Mouse (Mus musculus): ENCODE results near the gene Slpi. TPM values are rescaled to one million over a fixed set of nuclear protein-coding genes. Genes with fewer than 3 reads are reported as not detected.

Slpi gene
- total RNA-seq, 2 experiments from 2014 or later, result 6.9 to 99.7 TPM

- ATAC-seq (replicated peaks; ENCODE audit: low FRiP score, poor library complexity, severe bottlenecking), result no peak
These were observed 2.8 kb downstream of the Slpi start for GRCm38 (mm10) chr2:164385927-164386763.

GRCm38 (mm10) chr2:164383656-164384399, 5.1 kb downstream of the Slpi start:
- ATAC-seq (replicated peaks; ENCODE audit: low FRiP score, poor library complexity, severe bottlenecking), result no peak

GRCm38 (mm10) chr2:164382971-164383370, 5.9 kb downstream of the Slpi start:
- no peak for ATAC-seq (replicated peaks; ENCODE audit: low FRiP score, poor library complexity, severe bottlenecking)

GRCm38 (mm10) chr2:164381726-164382125, 7.2 kb downstream of the Slpi start:
- no peak for ATAC-seq (replicated peaks; ENCODE audit: low FRiP score, poor library complexity, severe bottlenecking)

- no peak for ATAC-seq (replicated peaks; ENCODE audit: low FRiP score, poor library complexity, severe bottlenecking)
These were observed 11.1 kb downstream of the Slpi start for GRCm38 (mm10) chr2:164377478-164378426.

GRCm38 (mm10) chr2:164373187-164373586, 15.7 kb downstream of the Slpi start:
- no peak for ATAC-seq (replicated peaks; ENCODE audit: low FRiP score, poor library complexity, severe bottlenecking)

- no peak for ATAC-seq (replicated peaks; ENCODE audit: low FRiP score, poor library complexity, severe bottlenecking)
These were observed 16.4 kb downstream of the Slpi start for GRCm38 (mm10) chr2:164372408-164373053.

- ATAC-seq (replicated peaks; ENCODE audit: low FRiP score, poor library complexity, severe bottlenecking), result no peak
These were observed 17.5 kb downstream of the Slpi start for GRCm38 (mm10) chr2:164371371-164371770.

GRCm38 (mm10) chr2:164368620-164369105, 20.2 kb downstream of the Slpi start:
- no peak for ATAC-seq (replicated peaks; ENCODE audit: low FRiP score, poor library complexity, severe bottlenecking)

GRCm38 (mm10) chr2:164366947-164367346, 21.9 kb downstream of the Slpi start:
- no peak for ATAC-seq (replicated peaks; ENCODE audit: low FRiP score, poor library complexity, severe bottlenecking)

GRCm38 (mm10) chr2:164360974-164361657, 27.8 kb downstream of the Slpi start:
- no peak for ATAC-seq (replicated peaks; ENCODE audit: low FRiP score, poor library complexity, severe bottlenecking)

GRCm38 (mm10) chr2:164359668-164360067, 29.2 kb downstream of the Slpi start:
- no peak for ATAC-seq (replicated peaks; ENCODE audit: low FRiP score, poor library complexity, severe bottlenecking)

GRCm38 (mm10) chr2:164359031-164359430, 29.9 kb downstream of the Slpi start:
- no peak for ATAC-seq (replicated peaks; ENCODE audit: low FRiP score, poor library complexity, severe bottlenecking)

GRCm38 (mm10) chr2:164358373-164358772, 30.5 kb downstream of the Slpi start:
- no peak for ATAC-seq (replicated peaks; ENCODE audit: low FRiP score, poor library complexity, severe bottlenecking)

- ATAC-seq (replicated peaks; ENCODE audit: low FRiP score, poor library complexity, severe bottlenecking), result no peak
These were observed 32.5 kb downstream of the Slpi start for GRCm38 (mm10) chr2:164356177-164356967.

- ATAC-seq (replicated peaks; ENCODE audit: low FRiP score, poor library complexity, severe bottlenecking), result no peak
These were observed 35.5 kb downstream of the Slpi start for GRCm38 (mm10) chr2:164353356-164353755.

GRCm38 (mm10) chr2:164352697-164353096, 36.2 kb downstream of the Slpi start:
- no peak for ATAC-seq (replicated peaks; ENCODE audit: low FRiP score, poor library complexity, severe bottlenecking)

GRCm38 (mm10) chr2:164348980-164349379, 39.9 kb downstream of the Slpi start:
- no peak; the same call in 1 of the 2 replicates for ATAC-seq (replicated peaks; ENCODE audit: low FRiP score, poor library complexity, severe bottlenecking)

Measured in erythroblast, adult 5-6 weeks (primary cell).